Mouse (Mus musculus): Measurements from ENCODE around the gene Dnal4. TPM values are rescaled to one million over a fixed set of nuclear protein-coding genes. Genes with fewer than 3 reads are reported as not detected.

Dnal4 gene
- total RNA-seq, 1 experiment = 23.5 TPM

- no peak overlapping the region for H3K4me3 ChIP-seq (ENCODE audit: insufficient read depth in 1 of 2, low read depth in 1 of 2, low read length in 2 of 2, poor library complexity in 1 of 2, severe bottlenecking in 1 of 2)
- no peak for DNase-seq (ENCODE audit: low read depth, low spot score)
- no peak overlapping the region for H3K9ac ChIP-seq (ENCODE audit: insufficient read depth, low read depth, low read length, poor library complexity, severe bottlenecking)
- in situ Hi-C loops (cut with MboI; ENCODE audit: low sequenced_read_pairs in 2 of 2, unreplicated experiment in 2 of 2) = no loop called here
- H3K9me3 ChIP-seq (ENCODE audit: control insufficient read depth, insufficient read depth, low read depth, low read length) = no peaks in the 10 kb centered on the region
- no peak for TF ChIP-seq ZC3H11A (IDR thresholded peaks at IDR 0.05; ENCODE audit: borderline replicate concordance, low read depth, low read length)
- TF ChIP-seq MAFK (IDR thresholded peaks at IDR 0.05; ENCODE audit: insufficient read depth, low read depth, low read length) = no peak
- TF ChIP-seq CHD2 (IDR thresholded peaks at IDR 0.05; ENCODE audit: low read depth, low read length) = no peak
- TF ChIP-seq ZNF384 (IDR thresholded peaks at IDR 0.05; ENCODE audit: low read depth, low read length) = no peak
- no peak for TF ChIP-seq HCFC1 (IDR thresholded peaks at IDR 0.05; ENCODE audit: borderline replicate concordance, insufficient read depth, low read length)
- peaks cover 0 to 5% of the 10 kb centered on the region in 2 experiments; a peak in 1 of 4 replicates for H3K4me1 ChIP-seq (ENCODE audit: control insufficient read depth in 2 of 2, insufficient read depth in 2 of 2, low read length in 2 of 2, poor library complexity in 1 of 2)
- no peak overlapping the region for H3K27ac ChIP-seq (ENCODE audit: insufficient read depth, low read depth, low read length, poor library complexity, severe bottlenecking)
- no peaks in the 10 kb centered on the region for H3K36me3 ChIP-seq (ENCODE audit: control insufficient read depth, insufficient read depth, low read length, poor library complexity, severe bottlenecking)
Observed at GRCm38 (mm10) chr15:79801646-79802045, 24.0 kb upstream of the Dnal4 start.

- Histone ChIP-seq H3K36me3 (ENCODE audit: control insufficient read depth, insufficient read depth, low read length, poor library complexity, severe bottlenecking) (no peaks in the 10 kb centered on the region), H3K9ac (ENCODE audit: insufficient read depth, low read depth, low read length, poor library complexity, severe bottlenecking) (no peak overlapping the region), H3K4me1 (ENCODE audit: control insufficient read depth in 2 of 2, insufficient read depth in 2 of 2, low read length in 2 of 2, poor library complexity in 1 of 2) (peaks cover 0 to 5% of the 10 kb centered on the region in 2 experiments; a peak in 1 of 4 replicates), H3K9me3 (ENCODE audit: control insufficient read depth, insufficient read depth, low read depth, low read length) (no peaks in the 10 kb centered on the region), H3K4me3 (ENCODE audit: insufficient read depth in 1 of 2, low read depth in 1 of 2, low read length in 2 of 2, poor library complexity in 1 of 2, severe bottlenecking in 1 of 2) (no peak overlapping the region), H3K27ac (ENCODE audit: insufficient read depth, low read depth, low read length, poor library complexity, severe bottlenecking) (no peak overlapping the region)
- DNase-seq (ENCODE audit: low read depth, low spot score) = no peak
- TF ChIP-seq ZNF384 (IDR thresholded peaks at IDR 0.05; ENCODE audit: low read depth, low read length) (no peak), HCFC1 (IDR thresholded peaks at IDR 0.05; ENCODE audit: borderline replicate concordance, insufficient read depth, low read length) (no peak), ZC3H11A (IDR thresholded peaks at IDR 0.05; ENCODE audit: borderline replicate concordance, low read depth, low read length) (no peak), CHD2 (IDR thresholded peaks at IDR 0.05; ENCODE audit: low read depth, low read length) (no peak), MAFK (IDR thresholded peaks at IDR 0.05; ENCODE audit: insufficient read depth, low read depth, low read length) (no peak)
- in situ Hi-C loops (cut with MboI; ENCODE audit: low sequenced_read_pairs in 2 of 2, unreplicated experiment in 2 of 2) = no loop called here
Observed at GRCm38 (mm10) chr15:79800701-79801100, 23.1 kb upstream of the Dnal4 start.

- no peak overlapping the region for H3K9ac ChIP-seq (ENCODE audit: insufficient read depth, low read depth, low read length, poor library complexity, severe bottlenecking)
- H3K4me3 ChIP-seq (ENCODE audit: insufficient read depth in 1 of 2, low read depth in 1 of 2, low read length in 2 of 2, poor library complexity in 1 of 2, severe bottlenecking in 1 of 2) = no peak overlapping the region
- H3K4me1 ChIP-seq (ENCODE audit: control insufficient read depth in 2 of 2, insufficient read depth in 2 of 2, low read length in 2 of 2, poor library complexity in 1 of 2) = peaks cover 0 to under 1% of the 10 kb centered on the region in 2 experiments; a peak in 1 of 4 replicates
- H3K36me3 ChIP-seq (ENCODE audit: control insufficient read depth, insufficient read depth, low read length, poor library complexity, severe bottlenecking) = no peaks in the 10 kb centered on the region
- no peak for TF ChIP-seq CHD2 (IDR thresholded peaks at IDR 0.05; ENCODE audit: low read depth, low read length)
- TF ChIP-seq MAFK (IDR thresholded peaks at IDR 0.05; ENCODE audit: insufficient read depth, low read depth, low read length) = no peak
- no peak for TF ChIP-seq HCFC1 (IDR thresholded peaks at IDR 0.05; ENCODE audit: borderline replicate concordance, insufficient read depth, low read length)
- no peak for TF ChIP-seq ZNF384 (IDR thresholded peaks at IDR 0.05; ENCODE audit: low read depth, low read length)
- no peak for TF ChIP-seq ZC3H11A (IDR thresholded peaks at IDR 0.05; ENCODE audit: borderline replicate concordance, low read depth, low read length)
- in situ Hi-C loops (cut with MboI; ENCODE audit: low sequenced_read_pairs in 2 of 2, unreplicated experiment in 2 of 2) = no loop called here
- DNase-seq (ENCODE audit: low read depth, low spot score) = no peak
- no peaks in the 10 kb centered on the region for H3K9me3 ChIP-seq (ENCODE audit: control insufficient read depth, insufficient read depth, low read depth, low read length)
- no peak overlapping the region for H3K27ac ChIP-seq (ENCODE audit: insufficient read depth, low read depth, low read length, poor library complexity, severe bottlenecking)
Observed at GRCm38 (mm10) chr15:79798591-79798990, 20.9 kb upstream of the Dnal4 start.

- H3K4me1 ChIP-seq (ENCODE audit: control insufficient read depth in 2 of 2, insufficient read depth in 2 of 2, low read length in 2 of 2, poor library complexity in 1 of 2) = peaks cover 0 to 2% of the 10 kb centered on the region in 2 experiments; a peak in 1 of 4 replicates
- in situ Hi-C loops (cut with MboI; ENCODE audit: low sequenced_read_pairs in 2 of 2, unreplicated experiment in 2 of 2) = no loop called here
- no peak overlapping the region for H3K27ac ChIP-seq (ENCODE audit: insufficient read depth, low read depth, low read length, poor library complexity, severe bottlenecking)
- peak overlapping the region; percentile 5 to 6; a peak in 1 of 4 replicates for H3K4me3 ChIP-seq (ENCODE audit: insufficient read depth in 1 of 2, low read depth in 1 of 2, low read length in 2 of 2, poor library complexity in 1 of 2, severe bottlenecking in 1 of 2)
- no peak for TF ChIP-seq CHD2 (IDR thresholded peaks at IDR 0.05; ENCODE audit: low read depth, low read length)
- TF ChIP-seq HCFC1 (IDR thresholded peaks at IDR 0.05; ENCODE audit: borderline replicate concordance, insufficient read depth, low read length) = no peak
- no peak for TF ChIP-seq MAFK (IDR thresholded peaks at IDR 0.05; ENCODE audit: insufficient read depth, low read depth, low read length)
- TF ChIP-seq ZNF384 (IDR thresholded peaks at IDR 0.05; ENCODE audit: low read depth, low read length) = no peak
- no peak for TF ChIP-seq ZC3H11A (IDR thresholded peaks at IDR 0.05; ENCODE audit: borderline replicate concordance, low read depth, low read length)
- no peaks in the 10 kb centered on the region for H3K9me3 ChIP-seq (ENCODE audit: control insufficient read depth, insufficient read depth, low read depth, low read length)
- H3K9ac ChIP-seq (ENCODE audit: insufficient read depth, low read depth, low read length, poor library complexity, severe bottlenecking) = no peak overlapping the region
- no peaks in the 10 kb centered on the region for H3K36me3 ChIP-seq (ENCODE audit: control insufficient read depth, insufficient read depth, low read length, poor library complexity, severe bottlenecking)
- DNase-seq (ENCODE audit: low read depth, low spot score) = no peak
Observed at GRCm38 (mm10) chr15:79797680-79798079, 20.0 kb upstream of the Dnal4 start.

Data from ES-E14 (cell line).